In genomic region chr3:140084333-140084732, GRCm38 (mm10) we compare ENCODE assay signal across 25 mouse cellular contexts.
DNase-seq lines count a peak whose midpoint lies in the region; ATAC-seq and TF ChIP-seq lines count a peak whose summit lies in the region.
"Had no signal": no experiment of that assay in that cellular context is flagged by ENCODE, and none has a peak within 500 bp of the region (broad histone marks: within the 10 kb centered on the region; RNA-seq: fewer than 3 reads in every experiment).

No protein-coding gene starts in this region.

- H3K4me3 ChIP-seq in embryonic facial prominence, embryonic 11.5 days (ENCODE audit: low read depth, low read length): no peak overlapping the region
- no peak overlapping the region for H3K4me3 ChIP-seq in embryonic facial prominence, embryonic 10.5 days
- H3K4me3 ChIP-seq in lung, embryonic 14.5 days (ENCODE audit: low read depth, low read length): no peak overlapping the region
- H3K4me3 ChIP-seq in limb, embryonic 14.5 days (replicated peaks; ENCODE audit: low read length): no peak overlapping the region
- H3K4me3 ChIP-seq: embryonic facial prominence, embryonic 15.5 days; gastrocnemius, adult 2 months; heart, embryonic 13.5 days had no signal

- DNase-seq in embryonic facial prominence, embryonic 11.5 days (ENCODE audit: low spot score): no peak
- no peak for DNase-seq in embryonic facial prominence, embryonic 10.5 days (ENCODE audit: low spot score)
- peak; percentile 14 for DNase-seq in lung, embryonic 14.5 days
- DNase-seq in lung, postnatal 14 days: no peak
- peak; percentile 46 for DNase-seq in limb, embryonic 14.5 days (ENCODE audit: low spot score)
- DNase-seq in kidney, adult 9 months: no peak
- no peak for DNase-seq in embryo, embryonic 9.5 days (ENCODE audit: extremely low spot score)
- DNase-seq: adrenal gland, postnatal 10 days; adrenal gland, postnatal 36 days; cerebellum, adult 18-20 months; cerebellum, adult 9-10 months; cerebellum, postnatal 14 days; forebrain, postnatal 0 days; gastrocnemius, adult 2 months; gastrocnemius, postnatal 14 days; heart, adult 11 months; heart, postnatal 14 days; heart, postnatal 4 days had no signal

- H3K27me3 ChIP-seq in embryonic facial prominence, embryonic 11.5 days (ENCODE audit: control insufficient read depth, insufficient read depth, low read length): no peaks in the 10 kb centered on the region
- H3K27me3 ChIP-seq in embryonic facial prominence, embryonic 10.5 days (replicated peaks; ENCODE audit: low read depth, poor library complexity, severe bottlenecking): no peaks in the 10 kb centered on the region
- no peaks in the 10 kb centered on the region for H3K27me3 ChIP-seq in lung, embryonic 14.5 days (ENCODE audit: insufficient read depth, low read length)
- no peaks in the 10 kb centered on the region for H3K27me3 ChIP-seq in limb, embryonic 14.5 days (ENCODE audit: control insufficient read depth, insufficient read depth, low read length)
- H3K27me3 ChIP-seq: embryonic facial prominence, embryonic 15.5 days; heart, embryonic 13.5 days had no signal

- H3K27ac ChIP-seq in embryonic facial prominence, embryonic 11.5 days (replicated peaks; ENCODE audit: low read depth, low read length): no peak overlapping the region
- no peak overlapping the region for H3K27ac ChIP-seq in embryonic facial prominence, embryonic 10.5 days (replicated peaks)
- H3K27ac ChIP-seq in lung, embryonic 14.5 days (ENCODE audit: low read depth): no peak overlapping the region
- no peak overlapping the region for H3K27ac ChIP-seq in limb, embryonic 14.5 days (replicated peaks; ENCODE audit: low read depth, low read length)
- H3K27ac ChIP-seq: embryonic facial prominence, embryonic 15.5 days; gastrocnemius, adult 2 months; heart, embryonic 13.5 days; hindbrain, embryonic 14.5 days; hindbrain, postnatal 0 days had no signal

- no peak for TF ChIP-seq CTCF in lung, embryonic 14.5 days (IDR thresholded peaks at IDR 0.05; ENCODE audit: low read depth)

- H3K9ac ChIP-seq in embryonic facial prominence, embryonic 11.5 days (replicated peaks; ENCODE audit: low read length): no peak overlapping the region
- no peak overlapping the region for H3K9ac ChIP-seq in lung, embryonic 14.5 days
- no peak overlapping the region for H3K9ac ChIP-seq in limb, embryonic 14.5 days (ENCODE audit: low read depth, low read length, severe bottlenecking)
- H3K9ac ChIP-seq: embryonic facial prominence, embryonic 15.5 days; forebrain, postnatal 0 days; heart, embryonic 13.5 days; hindbrain, embryonic 14.5 days had no signal

- H3K4me2 ChIP-seq in embryonic facial prominence, embryonic 11.5 days (ENCODE audit: low read depth, low read length): no peak overlapping the region
- H3K4me2 ChIP-seq in lung, embryonic 14.5 days: no peak overlapping the region
- H3K4me2 ChIP-seq in limb, embryonic 14.5 days (replicated peaks; ENCODE audit: low read depth, low read length, severe bottlenecking): no peak overlapping the region
- H3K4me2 ChIP-seq: embryonic facial prominence, embryonic 15.5 days; heart, embryonic 13.5 days; hindbrain, embryonic 14.5 days had no signal

- WGBS in embryonic facial prominence, embryonic 11.5 days: 80% methylated on average over 3 of the region's 3 CpGs
- 76% methylated on average over 3 of the region's 3 CpGs for WGBS in embryonic facial prominence, embryonic 10.5 days
- 62% methylated on average over 3 of the region's 3 CpGs for WGBS in lung, embryonic 14.5 days
- 74% methylated on average over 3 of the region's 3 CpGs for WGBS in limb, embryonic 14.5 days

- no peaks in the 10 kb centered on the region for H3K9me3 ChIP-seq in embryonic facial prominence, embryonic 11.5 days (replicated peaks; ENCODE audit: control insufficient read depth, low read length)
- no peaks in the 10 kb centered on the region for H3K9me3 ChIP-seq in embryonic facial prominence, embryonic 10.5 days
- H3K9me3 ChIP-seq in lung, embryonic 14.5 days (ENCODE audit: low read depth, low read length): no peaks in the 10 kb centered on the region
- H3K9me3 ChIP-seq in limb, embryonic 14.5 days (ENCODE audit: control insufficient read depth, low read length): no peaks in the 10 kb centered on the region
- H3K9me3 ChIP-seq: embryonic facial prominence, embryonic 15.5 days; G1E; heart, embryonic 13.5 days had no signal

- no peak for TF ChIP-seq POLR2A in limb, embryonic 14.5 days (IDR thresholded peaks at IDR 0.05; ENCODE audit: borderline replicate concordance, extremely low read depth, insufficient read depth, insufficient read length)

- H3K4me1 ChIP-seq in embryonic facial prominence, embryonic 11.5 days (ENCODE audit: control insufficient read depth, insufficient read depth, low read length): no peaks in the 10 kb centered on the region
- H3K4me1 ChIP-seq in embryonic facial prominence, embryonic 10.5 days: 0 out of 2 replicates have a peak, but pooled peaks cover 4% of the 10 kb centered on the region
- H3K4me1 ChIP-seq in lung, embryonic 14.5 days (ENCODE audit: insufficient read depth): no peaks in the 10 kb centered on the region
- H3K4me1 ChIP-seq in limb, embryonic 14.5 days (ENCODE audit: control insufficient read depth, insufficient read depth, low read length): no peaks in the 10 kb centered on the region
- H3K4me1 ChIP-seq: embryonic facial prominence, embryonic 15.5 days; heart, embryonic 13.5 days had no signal

- ATAC-seq in embryonic facial prominence, embryonic 11.5 days (replicated peaks; ENCODE audit: insufficient number of reproducible peaks, low FRiP score, low TSS enrichment, low read depth): 0 out of 2 replicates have a peak, but pooled peaks have one; percentile 39
- ATAC-seq in lung, embryonic 14.5 days (ENCODE audit: insufficient read depth): no peak
- ATAC-seq in limb, embryonic 14.5 days (ENCODE audit: low FRiP score, low read depth): no peak
- ATAC-seq: forebrain, embryonic 14.5 days; forebrain, postnatal 0 days; hindbrain, postnatal 0 days; Patski had no signal

- H3K36me3 ChIP-seq in embryonic facial prominence, embryonic 11.5 days (replicated peaks; ENCODE audit: control insufficient read depth, insufficient read depth, low read depth, low read length): no peaks in the 10 kb centered on the region
- H3K36me3 ChIP-seq in embryonic facial prominence, embryonic 10.5 days (replicated peaks): no peaks in the 10 kb centered on the region
- no peaks in the 10 kb centered on the region for H3K36me3 ChIP-seq in lung, embryonic 14.5 days (ENCODE audit: insufficient read depth)
- no peaks in the 10 kb centered on the region for H3K36me3 ChIP-seq in limb, embryonic 14.5 days (ENCODE audit: control insufficient read depth, insufficient read depth, low read length)
- H3K36me3 ChIP-seq: embryonic facial prominence, embryonic 15.5 days; G1E; heart, embryonic 13.5 days had no signal

Comparison
In these comparisons a context has a peak if more than half of its experiments do, and no peak if none do; other contexts are left out.
1. DNase-seq: peak in lung, embryonic 14.5 days (single experiment) and limb, embryonic 14.5 days (single experiment); none in embryonic facial prominence, embryonic 11.5 days (single experiment), embryonic facial prominence, embryonic 10.5 days (single experiment), lung, postnatal 14 days (single experiment), kidney, adult 9 months (single experiment) and embryo, embryonic 9.5 days (single experiment).